Mouse (Mus musculus) ES-Bruce4 (cell line): ENCODE data around the gene Gpr39.

Experiments
- CTCF ChIP-seq: IDR thresholded peaks from one replicate; pipeline ENCODE4 v1.8.1; 2011; ENCODE audit warnings: low read depth, low read length
- EP300 ChIP-seq: IDR thresholded peaks from 2 replicates; pipeline ENCODE4 v1.6.1; 2011; ENCODE audit warnings: low read depth, low read length; ENCODE audit not compliant: insufficient read depth
- POLR2A ChIP-seq: IDR thresholded peaks from one replicate; pipeline ENCODE4 v1.8.1; 2011; ENCODE audit warnings: low read length; ENCODE audit not compliant: insufficient read depth

GRCm38 (mm10) chr1:125685304-125685703 is 8.5 kb downstream of the Gpr39 start:
- no peak for TF ChIP-seq POLR2A
- no peak for TF ChIP-seq CTCF
- no peak for TF ChIP-seq EP300
